Mouse (Mus musculus): ENCODE measurements around the gene Sept6. TPM values are rescaled to one million over a fixed set of nuclear protein-coding genes. Genes with fewer than 3 reads are reported as not detected.

Gene Sept6
- polyA plus RNA-seq (2016; fragmentation: Nextera tagmentation; extraction: Ambion mirVana) = 14.9 and 19.0 TPM in 2 replicates

DNA sequence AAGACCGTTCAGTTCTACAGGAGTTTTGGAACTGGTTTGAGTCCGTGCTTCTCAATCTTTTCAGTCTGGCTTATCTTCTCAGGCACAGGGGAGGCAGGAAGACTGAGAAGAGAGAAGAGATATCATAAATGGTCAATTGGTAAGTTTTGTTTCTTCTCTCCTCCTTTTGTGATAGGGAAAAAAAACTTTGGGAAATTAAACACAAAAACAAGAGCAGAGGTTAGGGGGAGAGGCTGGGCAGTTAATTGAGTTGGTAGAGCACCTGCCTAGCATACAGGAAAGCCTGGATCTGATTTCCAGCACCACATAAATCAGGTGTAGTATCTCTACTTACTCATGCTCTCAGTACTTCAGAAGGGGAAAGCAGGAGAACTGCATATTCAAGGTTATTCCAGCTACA lies at the start of gene Sept6:
TSS of gene Sept6 (minus strand) at position 101 of the 400 bp plus-strand sequence.
- no peaks in the 10 kb centered on the region for H3K36me3 ChIP-seq
- H3K27me3 ChIP-seq (ENCODE audit: insufficient read depth, poor library complexity, severe bottlenecking) = peaks cover 12% of the 10 kb centered on the region
- no peak within 1 kb of the TSS for H3K4me3 ChIP-seq
- WGBS = 65% methylated on average over 2 of the region's 2 CpGs
- H3K27ac ChIP-seq = no peak within 1 kb of the TSS
- no peaks in the 10 kb centered on the region for H3K4me1 ChIP-seq
- no peak for DNase-seq (ENCODE audit: low spot score)
- H3K9me3 ChIP-seq = no peaks in the 10 kb centered on the region

DNA sequence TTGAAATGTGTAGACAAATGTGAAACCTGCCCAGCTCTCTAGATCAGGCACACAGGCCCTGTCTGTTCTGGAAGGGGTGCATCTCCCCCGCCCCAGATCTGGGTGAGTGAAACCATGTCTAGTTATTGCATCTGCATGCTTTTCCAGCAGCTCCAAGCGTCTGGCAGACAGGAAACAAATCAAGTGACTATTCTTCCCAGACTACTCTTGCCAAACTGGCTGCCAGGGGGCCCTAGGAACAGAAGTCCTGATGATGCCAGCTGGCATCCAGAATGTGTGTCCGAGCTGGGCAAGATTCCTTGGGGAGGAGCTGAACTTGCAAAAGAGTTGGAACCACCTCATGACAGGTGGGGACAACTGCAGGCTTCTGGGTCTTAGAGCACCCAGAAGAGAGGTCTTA lies 36.8 kb upstream of the Sept6 start:
- no peaks in the 10 kb centered on the region for H3K9me3 ChIP-seq
- no peak for DNase-seq (ENCODE audit: low spot score)
- no peak overlapping the region for H3K4me3 ChIP-seq
- WGBS = 64% methylated on average over 3 of the region's 3 CpGs
- H3K4me1 ChIP-seq = no peaks in the 10 kb centered on the region
- H3K27me3 ChIP-seq (ENCODE audit: insufficient read depth, poor library complexity, severe bottlenecking) = no peaks in the 10 kb centered on the region
- no peak overlapping the region for H3K27ac ChIP-seq
- H3K36me3 ChIP-seq = no peaks in the 10 kb centered on the region

DNA sequence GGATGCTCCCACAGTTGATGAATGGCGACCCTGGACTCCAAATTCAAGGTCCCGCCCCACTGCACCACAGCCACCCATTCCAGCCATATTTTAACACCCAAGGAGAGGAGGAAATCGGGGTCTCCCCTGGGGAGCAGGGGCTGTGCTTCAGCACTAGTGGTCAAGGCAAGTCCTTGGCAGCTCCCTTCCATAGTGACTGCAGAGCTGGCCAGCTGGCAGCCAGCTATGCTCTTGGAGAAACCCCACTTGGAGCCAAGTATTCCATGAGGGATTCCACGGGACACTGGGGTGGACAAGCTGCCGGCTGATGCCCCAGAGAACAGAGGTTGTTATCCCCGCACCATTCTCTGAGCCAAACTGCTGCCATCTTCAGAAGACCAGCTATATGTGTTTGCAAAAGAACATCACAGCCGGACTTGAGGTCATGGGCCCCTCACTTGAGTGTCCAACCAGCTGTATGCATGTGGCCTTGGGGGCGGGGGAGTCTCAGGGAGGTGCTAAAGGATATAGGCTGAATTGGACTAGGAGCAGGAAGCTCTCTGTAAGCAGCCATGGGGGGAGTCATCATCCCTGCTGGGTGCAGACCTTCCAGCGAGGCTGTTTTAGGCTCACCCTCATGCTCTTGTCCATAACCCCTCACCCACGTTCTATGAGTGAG lies 32.2 kb upstream of the Sept6 start:
- Histone ChIP-seq H3K27me3 (ENCODE audit: insufficient read depth, poor library complexity, severe bottlenecking) (no peaks in the 10 kb centered on the region), H3K9me3 (no peaks in the 10 kb centered on the region), H3K4me3 (no peak overlapping the region), H3K36me3 (no peaks in the 10 kb centered on the region), H3K27ac (no peak overlapping the region), H3K4me1 (no peaks in the 10 kb centered on the region)
- 72% methylated on average over 10 of the region's 10 CpGs for WGBS
- DNase-seq (ENCODE audit: low spot score) = no peak

DNA sequence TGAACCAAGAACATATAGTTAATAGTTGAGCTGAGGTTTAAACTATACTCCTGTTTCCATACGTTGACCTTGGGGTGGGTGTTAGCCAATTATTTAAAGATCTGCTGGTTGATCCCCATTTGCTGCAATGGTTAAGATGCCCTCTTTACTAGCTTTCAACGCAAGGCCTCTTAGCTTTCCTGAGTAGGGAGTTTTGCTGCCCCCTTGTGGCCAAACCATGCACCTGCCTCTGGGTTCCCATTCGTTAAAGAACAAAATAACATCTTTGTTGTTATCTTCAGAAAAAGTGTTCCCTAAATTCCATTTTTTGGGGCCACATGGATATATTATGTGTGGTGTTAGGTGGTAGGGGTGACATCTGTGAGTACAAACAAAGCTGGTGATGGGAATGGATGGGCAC lies 31.1 kb upstream of the Sept6 start:
- Histone ChIP-seq H3K27ac (no peak overlapping the region), H3K36me3 (no peaks in the 10 kb centered on the region), H3K27me3 (ENCODE audit: insufficient read depth, poor library complexity, severe bottlenecking) (no peaks in the 10 kb centered on the region), H3K9me3 (no peaks in the 10 kb centered on the region), H3K4me1 (no peaks in the 10 kb centered on the region), H3K4me3 (no peak overlapping the region)
- 21% methylated on average over 3 of the region's 3 CpGs for WGBS
- DNase-seq (ENCODE audit: low spot score) = no peak

DNA sequence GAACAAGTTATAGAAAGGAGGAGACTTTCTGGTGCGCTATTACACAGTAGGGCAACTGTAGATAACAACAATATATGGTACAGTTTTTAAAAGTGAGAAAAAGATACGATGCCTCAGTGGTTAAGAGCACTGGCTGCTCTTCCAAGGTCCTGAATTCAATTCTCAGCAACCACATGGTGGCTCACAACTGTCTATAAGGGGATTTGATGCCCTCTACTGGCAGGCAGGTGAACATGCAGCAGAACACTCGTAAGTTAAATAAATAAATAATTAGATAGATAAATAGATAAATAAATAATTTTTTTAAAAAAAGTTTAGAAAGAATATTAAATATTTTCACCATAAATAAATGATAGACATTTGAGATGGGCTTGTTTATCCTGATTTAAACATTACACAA lies 27.5 kb upstream of the Sept6 start:
- DNase-seq (ENCODE audit: low spot score) = no peak
- 70% methylated on average over 3 of the region's 3 CpGs for WGBS
- Histone ChIP-seq H3K36me3 (no peaks in the 10 kb centered on the region), H3K4me3 (no peak overlapping the region), H3K9me3 (no peaks in the 10 kb centered on the region), H3K4me1 (no peaks in the 10 kb centered on the region), H3K27ac (no peak overlapping the region), H3K27me3 (ENCODE audit: insufficient read depth, poor library complexity, severe bottlenecking) (no peaks in the 10 kb centered on the region)

DNA sequence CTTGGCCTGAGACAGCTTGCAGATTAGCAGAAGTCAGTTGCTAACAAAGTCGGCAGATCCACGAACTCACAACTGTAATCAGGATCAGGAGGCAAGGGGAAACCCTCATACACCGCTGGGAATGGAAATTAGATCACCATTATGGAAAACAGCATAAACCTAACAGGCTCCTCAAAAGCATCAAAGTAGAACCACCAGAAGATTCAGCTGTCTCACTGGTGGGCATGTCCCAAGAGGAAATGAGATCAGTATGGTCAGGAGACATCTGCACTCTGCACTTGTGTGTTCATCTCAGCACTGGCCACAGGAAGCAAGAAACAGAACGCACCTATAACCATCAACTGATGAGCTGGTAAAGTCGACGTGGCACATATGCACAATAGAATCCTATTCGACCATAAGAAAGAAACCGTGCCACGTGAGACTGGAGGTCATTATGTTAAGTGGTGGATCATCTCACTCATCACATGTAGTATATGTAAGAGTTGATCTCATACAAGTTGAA lies 26.6 kb upstream of the Sept6 start:
- H3K36me3 ChIP-seq = no peaks in the 10 kb centered on the region
- WGBS = 81% methylated on average over 9 of the region's 9 CpGs
- DNase-seq (ENCODE audit: low spot score) = no peak

DNA sequence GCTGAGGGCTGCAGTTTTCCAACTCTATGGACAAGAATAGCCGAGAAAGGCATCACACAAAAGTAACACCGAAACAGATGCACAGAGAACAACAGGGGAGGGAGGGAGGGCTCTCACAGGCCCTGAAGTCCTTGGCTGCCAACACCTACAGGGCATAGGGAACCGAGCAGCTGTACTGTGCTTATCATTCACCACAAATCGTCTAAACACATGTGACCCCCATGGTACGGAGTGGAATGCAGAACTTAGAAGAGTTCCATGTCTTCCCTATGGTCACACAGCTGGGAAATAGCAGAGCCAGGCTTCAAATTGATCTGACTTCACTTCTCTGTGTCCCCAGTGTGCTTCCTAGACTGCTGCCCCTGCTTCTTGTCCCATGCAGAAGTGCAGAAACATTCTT lies 22.3 kb upstream of the Sept6 start:
- no peak overlapping the region for H3K4me3 ChIP-seq
- no peaks in the 10 kb centered on the region for H3K9me3 ChIP-seq
- DNase-seq (ENCODE audit: low spot score) = no peak
- H3K36me3 ChIP-seq = no peaks in the 10 kb centered on the region
- no peak overlapping the region for H3K27ac ChIP-seq
- H3K4me1 ChIP-seq = no peaks in the 10 kb centered on the region
- H3K27me3 ChIP-seq (ENCODE audit: insufficient read depth, poor library complexity, severe bottlenecking) = no peaks in the 10 kb centered on the region
- 53% methylated on average over 5 of the region's 5 CpGs for WGBS

More for the DNA sequence above, 26.6 kb upstream of the Sept6 start:
- Histone ChIP-seq H3K27ac (no peak overlapping the region), H3K9me3 (no peaks in the 10 kb centered on the region), H3K4me3 (no peak overlapping the region), H3K27me3 (ENCODE audit: insufficient read depth, poor library complexity, severe bottlenecking) (no peaks in the 10 kb centered on the region), H3K4me1 (no peaks in the 10 kb centered on the region)

DNA sequence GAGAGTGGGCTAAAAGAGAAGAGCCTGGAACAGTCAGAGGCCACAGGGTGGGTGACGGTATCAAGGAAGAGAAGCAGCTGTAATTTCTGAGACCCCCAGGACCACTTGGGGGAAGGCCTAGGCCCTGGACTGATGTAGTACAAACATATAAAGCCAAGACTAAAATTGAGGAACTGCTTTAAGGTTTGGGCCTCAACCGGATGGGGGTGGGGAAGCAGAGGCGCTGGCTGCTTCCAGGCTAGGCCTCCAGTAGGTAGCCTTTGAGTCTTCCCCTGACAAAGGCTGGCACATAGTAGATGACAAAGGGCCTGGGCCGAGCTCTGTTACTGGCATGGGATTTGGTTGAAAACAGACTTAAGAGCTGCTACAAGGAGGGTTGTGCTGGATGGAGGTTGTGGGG lies 555 bp downstream of the Sept6 start:
- H3K27ac ChIP-seq = no peak overlapping the region
- no peaks in the 10 kb centered on the region for H3K9me3 ChIP-seq
- no peak overlapping the region for H3K4me3 ChIP-seq
- no peaks in the 10 kb centered on the region for H3K4me1 ChIP-seq
- 76% methylated on average over 4 of the region's 4 CpGs for WGBS
- peaks cover 12% of the 10 kb centered on the region for H3K27me3 ChIP-seq (ENCODE audit: insufficient read depth, poor library complexity, severe bottlenecking)
- H3K36me3 ChIP-seq = no peaks in the 10 kb centered on the region
- DNase-seq (ENCODE audit: low spot score) = no peak

DNA sequence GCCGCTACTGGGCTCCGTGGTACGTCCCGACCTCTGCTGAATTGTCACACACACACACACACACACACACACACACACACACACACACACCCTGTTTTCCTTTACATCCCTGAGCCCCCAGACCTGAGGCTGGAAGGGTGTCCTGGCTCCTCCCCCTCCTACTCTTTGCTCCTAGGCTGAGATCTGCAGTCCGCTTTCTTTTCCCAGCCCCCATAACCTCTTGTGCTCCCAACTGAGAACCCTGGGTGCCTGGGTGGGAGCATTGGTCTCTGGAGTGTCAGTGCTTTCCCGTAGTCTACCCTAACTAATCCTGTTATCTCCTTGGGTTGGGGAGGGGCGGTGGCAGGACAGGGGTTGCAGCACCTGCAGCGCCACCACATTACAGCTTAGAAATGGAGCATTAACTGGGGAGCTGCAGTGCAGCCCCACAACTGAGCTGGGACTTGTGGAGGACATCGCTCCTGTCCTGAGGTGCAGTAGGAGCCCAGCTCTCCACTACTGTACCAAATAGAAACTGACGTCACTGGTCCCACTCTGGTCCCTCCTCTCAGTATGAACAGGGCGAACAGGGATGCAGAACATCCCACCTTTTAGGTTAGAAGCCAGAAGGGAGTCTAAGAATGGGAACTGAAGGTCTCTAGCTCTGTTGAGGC lies 1.7 kb downstream of the Sept6 start:
- no peak for DNase-seq (ENCODE audit: low spot score)

DNA sequence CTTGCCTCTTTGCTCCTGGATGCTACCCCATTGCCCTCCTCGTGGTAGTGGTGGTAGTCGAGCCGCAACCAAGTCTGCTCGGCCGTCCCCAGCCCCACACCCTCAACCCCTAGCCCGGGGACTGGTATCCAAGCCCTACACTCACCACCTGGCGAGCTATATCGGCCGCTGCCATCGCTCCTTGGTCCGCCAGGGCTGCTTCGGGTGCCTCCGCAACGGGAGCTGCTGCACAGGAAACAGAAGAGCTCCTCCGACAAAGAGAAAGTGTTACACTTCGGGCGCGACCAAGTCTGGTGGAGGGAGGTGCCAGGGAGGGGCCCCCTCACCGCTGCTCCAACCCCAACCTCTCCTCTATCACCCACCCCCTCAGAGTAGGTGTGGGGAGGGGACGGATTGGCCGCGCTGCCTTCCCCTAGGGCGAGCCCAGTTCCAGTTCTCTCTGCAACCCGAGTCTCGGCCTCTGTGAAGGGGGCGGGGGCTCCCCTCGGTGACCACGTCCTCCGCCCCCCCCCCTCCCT lies 2.3 kb downstream of the Sept6 start:
- H3K27ac ChIP-seq = peak overlapping the region; percentile 81
- H3K36me3 ChIP-seq = no peaks in the 10 kb centered on the region
- WGBS = 20% methylated on average over 28 of the region's 29 CpGs

More for the DNA sequence above, 1.7 kb downstream of the Sept6 start:
- WGBS = 25% methylated on average over 7 of the region's 11 CpGs
- Histone ChIP-seq H3K27ac (peak overlapping the region; percentile 81), H3K4me3 (peak overlapping the region; percentile 67), H3K36me3 (no peaks in the 10 kb centered on the region), H3K27me3 (ENCODE audit: insufficient read depth, poor library complexity, severe bottlenecking) (peaks cover 12% of the 10 kb centered on the region), H3K9me3 (no peaks in the 10 kb centered on the region), H3K4me1 (no peaks in the 10 kb centered on the region)

DNA sequence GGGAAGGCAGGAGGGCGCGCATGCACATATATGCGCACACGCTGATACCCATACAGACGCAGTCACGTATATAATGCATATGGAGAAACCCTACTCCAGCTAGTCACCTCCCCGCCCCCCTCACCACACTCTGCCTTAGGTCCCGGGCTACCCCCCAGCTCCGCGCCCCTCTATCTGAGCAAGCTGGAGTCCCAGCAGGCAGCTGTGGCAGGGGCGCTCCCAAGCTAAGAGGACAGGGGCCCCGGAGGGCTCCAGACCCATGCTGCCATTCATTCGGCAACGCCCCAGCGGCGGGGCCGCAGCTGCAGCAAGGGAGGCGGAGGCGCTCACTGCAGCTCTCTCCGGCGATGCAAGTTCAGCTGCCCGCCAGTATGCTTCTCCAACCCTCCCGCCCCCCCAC lies 2.8 kb downstream of the Sept6 start:
- Histone ChIP-seq H3K27ac (peak overlapping the region; percentile 81), H3K4me1 (no peaks in the 10 kb centered on the region), H3K9me3 (no peaks in the 10 kb centered on the region), H3K4me3 (peak overlapping the region; percentile 67), H3K36me3 (no peaks in the 10 kb centered on the region), H3K27me3 (ENCODE audit: insufficient read depth, poor library complexity, severe bottlenecking) (peaks cover 12% of the 10 kb centered on the region)
- DNase-seq (ENCODE audit: low spot score) = no peak
- 15% methylated on average over 18 of the region's 23 CpGs for WGBS

More for the DNA sequence above, 2.3 kb downstream of the Sept6 start:
- no peaks in the 10 kb centered on the region for H3K9me3 ChIP-seq
- H3K27me3 ChIP-seq (ENCODE audit: insufficient read depth, poor library complexity, severe bottlenecking) = peaks cover 12% of the 10 kb centered on the region
- peak; percentile 90 for DNase-seq (ENCODE audit: low spot score)
- H3K4me1 ChIP-seq = no peaks in the 10 kb centered on the region
- peak overlapping the region; percentile 67 for H3K4me3 ChIP-seq

DNA sequence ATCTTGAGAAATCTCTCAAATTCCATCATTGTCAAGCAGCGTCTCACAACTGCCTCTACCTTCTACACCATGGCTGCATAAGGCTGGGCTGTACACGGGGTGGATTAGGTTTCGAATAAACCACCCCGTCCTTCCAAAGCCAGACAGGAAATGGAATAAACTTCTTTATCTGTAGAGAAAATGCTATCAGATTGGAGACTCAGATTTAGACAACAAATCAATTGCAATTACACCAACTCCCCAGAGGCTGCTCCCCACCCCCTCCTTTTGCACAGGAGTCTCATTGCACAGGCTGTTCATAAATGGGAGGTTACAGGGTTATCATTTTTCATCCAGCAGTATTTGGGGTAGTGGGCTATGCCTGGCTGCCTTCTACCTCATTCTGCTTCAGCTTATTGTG lies 3.7 kb downstream of the Sept6 start:
- Histone ChIP-seq H3K27me3 (ENCODE audit: insufficient read depth, poor library complexity, severe bottlenecking) (peaks cover 12% of the 10 kb centered on the region), H3K4me3 (no peak overlapping the region), H3K4me1 (no peaks in the 10 kb centered on the region; the same call in 1 of the 2 replicates), H3K27ac (no peak overlapping the region), H3K9me3 (no peaks in the 10 kb centered on the region), H3K36me3 (no peaks in the 10 kb centered on the region)
- 65% methylated on average over 4 of the region's 4 CpGs for WGBS
- DNase-seq (ENCODE audit: low spot score) = no peak

DNA sequence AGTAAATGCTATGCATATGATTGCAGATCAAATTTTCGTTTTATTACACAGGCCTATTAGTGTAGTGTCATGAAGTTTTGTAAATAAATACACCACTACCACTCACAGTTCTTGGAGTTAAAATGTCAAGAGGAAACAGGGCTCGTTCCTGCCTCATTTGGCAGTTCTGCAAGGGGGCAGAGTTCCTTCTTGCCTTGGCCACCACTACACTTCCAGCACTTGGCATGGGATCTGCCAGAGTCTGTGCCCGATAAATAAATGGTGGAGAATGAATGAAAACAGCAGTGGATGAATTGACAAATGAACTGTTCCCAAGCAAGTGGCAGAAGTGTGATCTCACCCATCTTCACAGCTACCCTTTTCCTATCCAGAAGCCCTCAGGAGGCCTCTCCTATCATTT lies 6.6 kb downstream of the Sept6 start:
- Histone ChIP-seq H3K4me1 (no peaks in the 10 kb centered on the region; the same call in 1 of the 2 replicates), H3K27ac (no peak overlapping the region), H3K36me3 (no peaks in the 10 kb centered on the region), H3K4me3 (no peak overlapping the region), H3K27me3 (ENCODE audit: insufficient read depth, poor library complexity, severe bottlenecking) (peaks cover under 1% of the 10 kb centered on the region; the same call in 1 of the 2 replicates), H3K9me3 (no peaks in the 10 kb centered on the region)
- DNase-seq (ENCODE audit: low spot score) = no peak
- 63% methylated on average over 3 of the region's 3 CpGs for WGBS

Data from heart, embryonic 10.5 days (tissue).